Mouse (Mus musculus): ENCODE results near the gene Olfr473.
"Not testable (repeated sequence)": the region's sequence is repeated elsewhere in the genome, so short reads cannot be mapped to it uniquely, and the experiment has no call there.

The Olfr473 gene

DNA sequence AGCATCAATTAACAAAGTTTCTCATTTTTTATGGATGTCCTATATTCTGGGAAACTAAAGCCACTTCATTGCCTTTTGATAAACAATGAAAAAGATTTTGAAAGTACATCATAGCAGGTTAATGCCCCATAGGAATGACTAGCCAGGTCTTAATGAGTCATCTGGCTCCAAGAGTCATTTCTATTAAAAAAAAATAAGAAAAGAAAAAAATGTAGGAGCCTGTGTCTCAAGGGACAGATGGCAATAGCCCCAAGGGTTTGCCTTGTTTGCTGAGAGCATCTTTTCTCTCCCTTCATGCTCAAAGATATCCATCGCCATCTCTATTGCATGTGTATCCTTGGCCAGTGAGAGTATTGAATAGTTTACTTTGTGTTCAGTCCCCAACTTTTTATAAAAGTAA lies at the start of gene Olfr473:
Gene Olfr473, plus strand, starts transcription at position 301 of the 400 bp plus-strand sequence.
- no peak for DNase-seq (ENCODE audit: low spot score)

GRCm38 (mm10) chr7:107897602-107898001 lies 32.6 kb upstream of the Olfr473 start, which contains the start of gene Olfr472:
Olfr472 (plus strand) TSS chr7:107897902.
- no peak for DNase-seq (ENCODE audit: low spot score)

- not testable (repeated sequence) for DNase-seq (ENCODE audit: low spot score)
These were observed 22.3 kb downstream of the Olfr473 start for GRCm38 (mm10) chr7:107952539-107952938.

DNA sequence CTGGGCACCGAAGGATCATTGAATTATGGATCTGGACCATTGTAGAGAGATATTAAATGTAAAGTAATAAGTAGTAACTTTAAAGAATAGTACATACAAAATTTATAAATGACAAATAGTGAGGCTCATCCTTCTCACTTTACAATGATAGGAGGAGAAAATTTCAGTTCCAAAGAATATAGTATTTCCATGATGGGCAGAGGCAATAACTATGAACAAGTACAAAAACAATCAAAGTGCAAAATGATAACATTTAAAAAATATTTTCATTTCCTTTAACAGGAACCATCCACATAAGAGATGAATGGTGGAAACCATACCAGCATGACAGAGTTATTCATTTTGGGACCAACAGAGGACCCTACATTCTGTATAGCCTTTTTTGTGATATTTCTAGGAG lies 24.1 kb downstream of the Olfr473 start, which contains the start of gene Olfr474:
Gene Olfr474, plus strand, starts transcription at position 301 of the 400 bp plus-strand sequence.
- DNase-seq (ENCODE audit: low spot score): no peak

- no peak for DNase-seq (ENCODE audit: low spot score)
These were observed 34.3 kb downstream of the Olfr473 start, which contains the start of gene Olfr476 for GRCm38 (mm10) chr7:107964503-107964902. Olfr476 (plus strand) TSS chr7:107964803.
